Mouse (Mus musculus) kidney, embryonic 16.5 days (tissue): ENCODE measurements around the gene Sde2. TPM values are rescaled to one million over a fixed set of nuclear protein-coding genes. Genes with fewer than 3 reads are reported as not detected.

ENCODE experiments used
- ATAC-seq: fragments of 200-750 bp; cut with Nextera tagmentation; 2 replicates; pipeline ENCODE4 v1.8.0; 2017; ENCODE audit warnings: moderate TSS enrichment; ENCODE audit not compliant: low FRiP score, low TSS enrichment
- H3K27ac ChIP-seq: fragments of 300-500 bp; sonication (generic); 2 replicates; pipeline ENCODE4 v1.5.1; 2014; ENCODE audit warnings: low read length
- H3K27me3 ChIP-seq: fragments of 300-500 bp; sonication (generic); 2 replicates; pipeline ENCODE4 v1.6.1; 2014; ENCODE audit warnings: low read length, control low read depth, mixed read lengths; ENCODE audit not compliant: insufficient read depth
- H3K36me3 ChIP-seq: fragments of 300-500 bp; sonication (generic); 2 replicates; pipeline ENCODE4 v1.6.1; 2014; ENCODE audit warnings: low read length, control low read depth, mixed read lengths; ENCODE audit not compliant: insufficient read depth
- H3K4me1 ChIP-seq: fragments of 300-500 bp; sonication (generic); 2 replicates; pipeline ENCODE4 v1.6.1; 2014; ENCODE audit warnings: low read length, control low read depth, mixed read lengths; ENCODE audit not compliant: insufficient read depth
- H3K4me2 ChIP-seq: fragments of 300-500 bp; sonication (generic); replicated peaks from 2 replicates; pipeline ENCODE4 v1.6.1; 2014; ENCODE audit warnings: low read depth, low read length
- H3K4me3 ChIP-seq: fragments of 300-500 bp; sonication (generic); 2 replicates; pipeline ENCODE4 v1.5.1; 2014; ENCODE audit warnings: mild to moderate bottlenecking, low read length
- H3K9ac ChIP-seq: fragments of 300-500 bp; sonication (generic); replicated peaks from 2 replicates; pipeline ENCODE4 v1.6.1; 2014; ENCODE audit warnings: low read length
- H3K9me3 ChIP-seq: fragments of 300-500 bp; sonication (generic); 2 replicates; pipeline ENCODE4 v1.6.1; 2016; ENCODE audit warnings: low read length, control low read depth
- WGBS: fragments of 180-500 bp; shearing (Covaris S2); extraction: QIAGEN DNeasy Blood & Tissue Kit; methylation state at CpG from one replicate; pipeline ENCODE4 v1.1.7; 2014; 5-methylcytosine and 5-hydroxymethylcytosine counted together
- polyA plus RNA-seq: library from polyadenylated mRNA; unstranded; fragments of >200 nt; fragmentation: Nextera tagmentation; extraction: Ambion mirVana; gene quantifications from 2 replicates; pipeline ENCODE4 v1.2.1, GENCODE M21; 2015

Sde2 gene
- polyA plus RNA-seq, 1 experiment from 2014 or later: 41.4 TPM

DNA sequence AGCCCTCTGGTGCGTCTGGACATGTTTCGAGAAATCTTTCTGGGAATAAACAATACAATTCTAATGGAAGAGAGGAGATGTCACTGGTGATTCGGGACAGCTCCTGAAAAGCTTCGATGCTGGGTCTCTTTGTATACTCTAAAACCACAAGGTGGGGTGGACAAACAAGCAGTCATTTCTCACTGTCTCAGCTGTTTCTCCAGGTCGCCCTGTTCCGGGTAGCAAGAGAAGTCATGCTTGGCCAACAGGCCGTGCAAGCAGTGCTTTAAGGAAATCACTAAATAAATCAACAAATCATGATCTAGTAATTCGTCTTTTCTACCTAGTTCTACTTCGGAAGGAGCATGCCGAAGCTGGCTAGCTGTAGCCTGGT lies 52.7 kb downstream of the Sde2 start:
- Histone ChIP-seq H3K4me2 (peak overlapping the region; percentile 89), H3K36me3 (peaks cover 27% of the 10 kb centered on the region), H3K4me1 (peaks cover 18% of the 10 kb centered on the region), H3K4me3 (peak overlapping the region; percentile 88), H3K9ac (peak overlapping the region; percentile 69), H3K27ac (peak overlapping the region; percentile 94), H3K9me3 (no peaks in the 10 kb centered on the region), H3K27me3 (no peaks in the 10 kb centered on the region)
- 20% methylated on average over 10 of the region's 10 CpGs for WGBS
- ATAC-seq: peak; percentile 54; the same call in 1 of the 2 replicates

GRCm38 (mm10) chr1:180904039-180904814 lies 53.3 kb downstream of the Sde2 start, which contains the start of gene Pycr2:
Pycr2 (plus strand) TSS chr1:180904293.
- H3K4me3 ChIP-seq: peak within 1 kb of the TSS; percentile 88
- ATAC-seq: peak; percentile 100
- H3K36me3 ChIP-seq: peaks cover 29% of the 10 kb centered on the region
- no peaks in the 10 kb centered on the region for H3K9me3 ChIP-seq
- peaks cover 18% of the 10 kb centered on the region for H3K4me1 ChIP-seq
- H3K27me3 ChIP-seq: no peaks in the 10 kb centered on the region
- WGBS: under 1% methylated on average over 52 of the region's 52 CpGs
- peak within 1 kb of the TSS; percentile 92 for H3K9ac ChIP-seq
- H3K27ac ChIP-seq: peak within 1 kb of the TSS; percentile 94
- peak within 1 kb of the TSS; percentile 89 for H3K4me2 ChIP-seq

DNA sequence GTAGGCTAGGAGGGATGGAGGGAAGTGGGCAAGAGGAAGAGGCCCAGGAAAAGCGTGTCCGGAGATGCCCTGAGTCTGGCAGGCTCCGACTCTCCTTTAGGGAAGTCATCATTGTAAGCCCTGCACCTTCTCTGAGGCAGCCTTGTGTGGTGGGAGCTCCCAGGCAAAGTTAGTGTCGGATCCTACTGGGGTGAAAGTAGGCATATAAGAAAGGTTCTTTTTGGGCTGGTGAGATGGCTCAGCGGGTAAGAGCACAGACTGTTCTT lies 53.8 kb downstream of the Sde2 start:
- H3K4me1 ChIP-seq: peaks cover 18% of the 10 kb centered on the region
- peak overlapping the region; percentile 86; the same call in 1 of the 2 replicates for H3K27ac ChIP-seq
- peak overlapping the region; percentile 89 for H3K4me2 ChIP-seq
- peaks cover 29% of the 10 kb centered on the region for H3K36me3 ChIP-seq
- WGBS: 1% methylated on average over 5 of the region's 5 CpGs
- H3K27me3 ChIP-seq: no peaks in the 10 kb centered on the region
- no peaks in the 10 kb centered on the region for H3K9me3 ChIP-seq
- ATAC-seq: no peak
- H3K9ac ChIP-seq: peak overlapping the region; percentile 92
- peak overlapping the region; percentile 88 for H3K4me3 ChIP-seq

GRCm38 (mm10) chr1:180905307-180905706 lies 54.4 kb downstream of the Sde2 start:
- Histone ChIP-seq H3K27ac (no peak overlapping the region), H3K9me3 (no peaks in the 10 kb centered on the region), H3K9ac (peak overlapping the region; percentile 92), H3K4me2 (peak overlapping the region; percentile 89), H3K4me3 (peak overlapping the region; percentile 88), H3K4me1 (peaks cover 18% of the 10 kb centered on the region), H3K27me3 (no peaks in the 10 kb centered on the region), H3K36me3 (peaks cover 29% of the 10 kb centered on the region)
- no peak for ATAC-seq
- 66% methylated on average over 6 of the region's 6 CpGs for WGBS

DNA sequence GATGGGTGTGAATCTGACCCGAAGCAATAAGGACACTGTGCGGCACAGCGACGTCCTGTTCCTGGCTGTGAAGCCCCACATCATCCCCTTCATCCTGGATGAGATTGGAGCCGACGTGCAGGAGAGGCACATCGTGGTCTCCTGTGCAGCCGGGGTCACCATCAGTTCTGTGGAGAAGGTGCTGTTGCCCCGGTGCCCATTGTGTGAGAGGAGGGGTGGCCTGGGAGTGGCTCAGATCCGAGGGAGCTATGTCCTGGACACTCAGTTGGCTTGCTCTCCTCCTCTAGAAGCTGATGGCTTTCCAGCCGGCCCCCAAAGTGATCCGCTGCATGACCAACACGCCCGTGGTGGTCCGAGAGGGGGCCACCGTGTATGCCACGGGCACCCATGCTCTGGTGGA lies 54.9 kb downstream of the Sde2 start:
- 92% methylated on average over 17 of the region's 17 CpGs for WGBS
- no peak for ATAC-seq
- Histone ChIP-seq H3K9me3 (no peaks in the 10 kb centered on the region), H3K27me3 (no peaks in the 10 kb centered on the region), H3K4me3 (no peak overlapping the region), H3K9ac (no peak overlapping the region), H3K36me3 (peaks cover 29% of the 10 kb centered on the region), H3K4me1 (peaks cover 18% of the 10 kb centered on the region), H3K27ac (no peak overlapping the region), H3K4me2 (no peak overlapping the region; the same call in 1 of the 2 replicates)

DNA sequence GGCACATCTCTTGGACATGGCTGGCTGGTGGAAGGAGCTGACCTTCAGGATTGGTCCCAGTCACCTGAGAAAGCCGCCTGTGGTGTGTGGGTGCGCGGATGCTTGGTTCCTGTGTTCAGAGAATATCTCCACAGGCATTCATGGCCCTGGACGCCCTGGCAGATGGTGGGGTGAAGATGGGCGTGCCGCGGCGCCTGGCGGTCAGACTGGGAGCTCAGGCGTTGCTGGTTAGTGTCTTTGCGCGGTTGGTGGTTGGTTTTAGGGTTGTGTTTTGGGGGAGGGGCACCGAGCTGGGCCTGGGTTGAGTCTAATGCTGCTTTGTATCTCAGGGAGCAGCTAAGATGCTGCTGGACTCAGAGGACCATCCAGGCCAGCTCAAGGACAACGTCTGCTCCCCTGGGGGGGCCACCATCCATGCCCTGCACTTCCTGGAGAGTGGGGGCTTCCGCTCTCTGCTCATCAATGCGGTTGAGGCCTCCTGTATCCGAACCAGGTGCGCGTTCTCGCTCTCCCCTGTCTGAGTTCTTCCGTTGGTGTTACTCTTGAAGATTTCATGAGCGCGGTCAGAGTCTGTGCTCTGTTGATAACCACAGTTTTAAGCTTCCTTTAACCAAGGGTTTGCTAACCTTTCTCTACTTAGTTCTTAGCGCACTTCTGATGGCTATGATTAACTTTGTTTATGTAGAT lies 55.7 kb downstream of the Sde2 start:
- ATAC-seq: no peak
- Histone ChIP-seq H3K9me3 (no peaks in the 10 kb centered on the region), H3K27me3 (no peaks in the 10 kb centered on the region), H3K36me3 (peaks cover 29% of the 10 kb centered on the region), H3K27ac (no peak overlapping the region), H3K4me2 (no peak overlapping the region), H3K9ac (no peak overlapping the region), H3K4me1 (peaks cover 18% of the 10 kb centered on the region), H3K4me3 (no peak overlapping the region)
- 92% methylated on average over 24 of the region's 24 CpGs for WGBS

DNA sequence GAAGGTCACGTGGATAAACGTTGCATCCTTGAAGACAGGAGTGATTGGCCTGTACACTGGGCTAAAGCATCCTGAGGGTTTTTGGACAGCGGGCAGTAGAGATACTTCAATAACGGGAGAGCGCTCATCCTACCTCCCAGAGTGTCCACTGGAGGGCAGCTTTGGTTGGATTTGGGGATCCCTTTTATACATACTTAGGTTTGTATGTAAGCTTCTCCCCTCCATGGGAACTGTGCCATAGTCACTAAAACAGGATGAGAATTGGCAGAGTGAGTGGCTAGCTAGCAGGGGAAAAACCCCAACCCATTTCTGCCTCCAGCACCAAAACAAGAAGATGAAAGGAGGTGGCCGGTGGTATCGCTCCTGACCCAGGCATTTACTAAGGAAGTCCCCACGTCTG lies 60.2 kb downstream of the Sde2 start:
- 51% methylated on average over 8 of the region's 8 CpGs for WGBS
- peaks cover 26% of the 10 kb centered on the region for H3K36me3 ChIP-seq
- H3K27me3 ChIP-seq: no peaks in the 10 kb centered on the region
- no peaks in the 10 kb centered on the region for H3K4me1 ChIP-seq
- H3K27ac ChIP-seq: no peak overlapping the region
- no peaks in the 10 kb centered on the region for H3K9me3 ChIP-seq
- H3K4me2 ChIP-seq: no peak overlapping the region
- no peak overlapping the region for H3K9ac ChIP-seq
- no peak overlapping the region for H3K4me3 ChIP-seq
- ATAC-seq: no peak

DNA sequence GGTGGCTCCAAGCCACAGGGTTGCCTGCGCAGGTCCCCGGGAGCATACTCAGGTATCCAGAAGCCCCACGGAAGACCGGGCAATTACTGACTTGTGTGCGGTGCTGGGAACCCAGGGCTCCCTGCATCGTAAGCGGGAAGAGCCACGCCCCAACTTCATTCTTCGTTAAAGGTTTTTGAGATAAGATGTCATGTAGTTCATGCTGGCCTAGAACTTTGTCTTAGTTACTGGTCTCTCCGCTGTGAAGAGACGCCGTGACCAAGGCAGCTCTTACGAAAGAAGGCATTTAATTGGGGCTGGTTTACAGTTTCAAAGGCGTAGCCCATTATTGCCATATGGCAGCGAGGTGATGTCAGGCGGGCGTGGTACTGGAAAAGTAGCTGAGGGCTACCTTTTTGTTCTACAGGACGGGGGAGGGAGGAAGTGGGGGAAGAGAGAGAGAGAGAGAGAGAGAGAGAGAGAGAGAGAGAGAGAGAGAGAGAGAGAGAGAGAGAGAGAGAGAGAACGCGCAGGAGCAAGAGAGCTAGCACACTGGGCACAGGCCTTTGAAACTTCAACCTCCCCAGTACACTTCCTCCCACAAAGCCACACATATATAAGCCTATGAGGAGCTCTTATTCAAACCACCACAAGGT lies 60.8 kb downstream of the Sde2 start:
- peaks cover 21% of the 10 kb centered on the region for H3K36me3 ChIP-seq
- no peaks in the 10 kb centered on the region for H3K27me3 ChIP-seq
- H3K9ac ChIP-seq: no peak overlapping the region
- no peaks in the 10 kb centered on the region for H3K4me1 ChIP-seq
- no peak overlapping the region for H3K27ac ChIP-seq
- no peak for ATAC-seq
- 43% methylated on average over 19 of the region's 20 CpGs for WGBS
- 0 out of 2 replicates have a peak overlapping the region, but pooled peaks have one; percentile 13 for H3K4me2 ChIP-seq
- no peak overlapping the region for H3K4me3 ChIP-seq
- no peaks in the 10 kb centered on the region for H3K9me3 ChIP-seq

DNA sequence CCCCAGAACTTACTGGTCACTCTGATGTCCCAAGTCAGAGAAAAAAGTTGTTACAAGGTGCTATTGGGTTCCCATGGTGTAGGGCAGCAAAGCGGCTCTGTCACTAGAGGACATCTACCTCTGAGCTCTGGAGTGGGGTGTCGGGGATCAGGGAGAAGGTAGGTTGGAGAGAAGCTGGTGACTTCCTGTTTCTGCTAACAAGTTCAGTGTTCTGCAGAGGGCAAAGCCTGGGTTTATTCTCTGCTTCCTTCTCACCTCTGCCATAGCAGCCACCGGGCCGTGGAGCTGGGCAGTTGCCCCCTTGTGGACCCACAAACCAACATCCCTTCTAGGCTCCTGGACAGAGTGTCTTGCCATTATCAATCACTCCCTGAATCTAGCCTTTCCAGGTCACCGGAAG lies 61.9 kb downstream of the Sde2 start:
- no peak for ATAC-seq
- Histone ChIP-seq H3K4me3 (no peak overlapping the region), H3K9ac (no peak overlapping the region), H3K27me3 (no peaks in the 10 kb centered on the region), H3K9me3 (no peaks in the 10 kb centered on the region), H3K4me1 (no peaks in the 10 kb centered on the region), H3K4me2 (no peak overlapping the region), H3K27ac (no peak overlapping the region), H3K36me3 (peaks cover 11% of the 10 kb centered on the region)
- 72% methylated on average over 5 of the region's 5 CpGs for WGBS

DNA sequence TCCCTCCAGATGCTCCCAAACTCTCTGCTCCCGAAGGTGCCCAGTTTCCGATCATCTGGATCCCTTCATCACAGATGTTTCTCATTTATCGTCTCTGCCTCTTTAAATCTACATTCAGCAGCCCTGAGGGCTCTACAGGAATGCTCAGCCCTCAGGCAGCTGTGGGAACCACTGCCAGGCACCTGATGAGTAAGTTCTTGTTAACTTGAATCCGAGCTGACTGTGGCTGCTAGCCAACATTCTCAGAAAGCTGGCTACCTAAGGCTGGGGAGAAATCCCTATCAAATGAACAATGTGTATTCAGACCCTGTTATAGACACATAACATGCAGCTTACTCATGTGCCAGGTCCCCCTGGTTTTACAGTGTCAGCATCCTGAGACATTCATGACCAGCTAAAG lies 62.9 kb downstream of the Sde2 start:
- H3K9ac ChIP-seq: no peak overlapping the region
- H3K27me3 ChIP-seq: no peaks in the 10 kb centered on the region
- 62% methylated on average over 4 of the region's 4 CpGs for WGBS
- H3K36me3 ChIP-seq: 0 out of 2 replicates have a peak, but pooled peaks cover under 1% of the 10 kb centered on the region
- H3K27ac ChIP-seq: no peak overlapping the region
- no peak for ATAC-seq
- no peak overlapping the region for H3K4me2 ChIP-seq
- no peaks in the 10 kb centered on the region for H3K9me3 ChIP-seq
- H3K4me1 ChIP-seq: no peaks in the 10 kb centered on the region
- H3K4me3 ChIP-seq: no peak overlapping the region
